In genomic region chr2:77518693-77519092, GRCm38 (mm10) we compare ENCODE assay signal across 8 mouse cellular contexts.
DNase-seq lines count a peak whose midpoint lies in the region; ATAC-seq and TF ChIP-seq lines count a peak whose summit lies in the region.

No protein-coding gene starts in this region.

- H3K9me3 ChIP-seq in lung, embryonic 14.5 days (ENCODE audit: low read depth, low read length), result no peaks in the 10 kb centered on the region
- no peaks in the 10 kb centered on the region for H3K9me3 ChIP-seq in hindbrain, embryonic 10.5 days
- H3K9me3 ChIP-seq in limb, embryonic 15.5 days, result no peaks in the 10 kb centered on the region

- H3K27ac ChIP-seq in lung, embryonic 14.5 days (ENCODE audit: low read depth), result no peak overlapping the region
- H3K27ac ChIP-seq in hindbrain, embryonic 10.5 days, result no peak overlapping the region
- H3K27ac ChIP-seq in limb, embryonic 15.5 days, result no peak overlapping the region

- TF ChIP-seq CTCF in lung, embryonic 14.5 days (IDR thresholded peaks at IDR 0.05; ENCODE audit: low read depth), result peak; percentile 42; the same call in 1 of the 2 replicates

- peak overlapping the region; percentile 34 for H3K4me3 ChIP-seq in lung, embryonic 14.5 days (ENCODE audit: low read depth, low read length)
- peak overlapping the region; percentile 54 for H3K4me3 ChIP-seq in hindbrain, embryonic 10.5 days
- H3K4me3 ChIP-seq in limb, embryonic 15.5 days, result peak overlapping the region; percentile 39

- WGBS in lung, embryonic 14.5 days, result 7% methylated on average over 8 of the region's 8 CpGs
- 5% methylated on average over 8 of the region's 8 CpGs for WGBS in hindbrain, embryonic 10.5 days
- 7% methylated on average over 8 of the region's 8 CpGs for WGBS in limb, embryonic 15.5 days

- peak overlapping the region; percentile 67 for H3K4me2 ChIP-seq in lung, embryonic 14.5 days
- peak overlapping the region; percentile 46 for H3K4me2 ChIP-seq in limb, embryonic 15.5 days

- H3K36me3 ChIP-seq in lung, embryonic 14.5 days (ENCODE audit: insufficient read depth), result no peaks in the 10 kb centered on the region
- no peaks in the 10 kb centered on the region for H3K36me3 ChIP-seq in hindbrain, embryonic 10.5 days
- H3K36me3 ChIP-seq in limb, embryonic 15.5 days, result no peaks in the 10 kb centered on the region

- H3K27me3 ChIP-seq in lung, embryonic 14.5 days (ENCODE audit: insufficient read depth, low read length), result no peaks in the 10 kb centered on the region
- no peaks in the 10 kb centered on the region for H3K27me3 ChIP-seq in hindbrain, embryonic 10.5 days (ENCODE audit: insufficient read depth, poor library complexity, severe bottlenecking)
- no peaks in the 10 kb centered on the region for H3K27me3 ChIP-seq in limb, embryonic 15.5 days

- peak overlapping the region; percentile 33 for H3K9ac ChIP-seq in lung, embryonic 14.5 days
- H3K9ac ChIP-seq in limb, embryonic 15.5 days, result no peak overlapping the region

- ATAC-seq in lung, embryonic 14.5 days (ENCODE audit: insufficient read depth), result peak; percentile 45; the same call in 1 of the 2 replicates
- no peak for ATAC-seq in limb, embryonic 15.5 days (ENCODE audit: insufficient number of reproducible peaks, low FRiP score, low TSS enrichment, low read depth)

- H3K4me1 ChIP-seq in lung, embryonic 14.5 days (ENCODE audit: insufficient read depth), result peaks cover 2% of the 10 kb centered on the region; the same call in 1 of the 2 replicates
- H3K4me1 ChIP-seq in hindbrain, embryonic 10.5 days (replicated peaks), result peaks cover 18% of the 10 kb centered on the region
- H3K4me1 ChIP-seq in limb, embryonic 15.5 days, result peaks cover 5% of the 10 kb centered on the region; the same call in 1 of the 2 replicates

- DNase-seq in lung, embryonic 14.5 days, result peak; percentile 38
- no peak for DNase-seq in lung, postnatal 4 days
- DNase-seq in hindbrain, embryonic 10.5 days (ENCODE audit: low spot score), result no peak
- DNase-seq in retina, embryonic 14.5 days (ENCODE audit: low spot score), result peak; percentile 35
- DNase-seq in gastrocnemius, adult 18-20 months (ENCODE audit: low spot score), result no peak
- DNase-seq in cerebellum, adult 8-10 months, result no peak
- DNase-seq in ovary, postnatal 14 days (ENCODE audit: low spot score), result no peak

Comparison
In these comparisons a context has a peak if more than half of its experiments do, and no peak if none do; other contexts are left out.
1. DNase-seq: peak in lung, embryonic 14.5 days (single experiment) and retina, embryonic 14.5 days (single experiment); none in lung, postnatal 4 days (0 of 2), hindbrain, embryonic 10.5 days (single experiment), gastrocnemius, adult 18-20 months (single experiment), cerebellum, adult 8-10 months (single experiment) and ovary, postnatal 14 days (single experiment).
2. Peak in every context shown above with its lines, with median percentiles within 50 percentile points of each other: H3K4me3 ChIP-seq.